Mouse (Mus musculus) adrenal gland, adult 8-10 months (tissue): ENCODE measurements around the gene Brk1. TPM values are rescaled to one million over a fixed set of nuclear protein-coding genes. Genes with fewer than 3 reads are reported as not detected.

Experiments used
- DNase-seq: peaks from one replicate; pipeline ENCODE4 v3.0.0; 2022
- total RNA-seq, 4 experiments: library from RNA; stranded (reverse); gene quantifications; 2 replicates each; pipeline ENCODE4 v1.2.4; 2022

The Brk1 gene
- total RNA-seq, 4 experiments from 2014 or later = 180 to 239 (median 200) TPM

GRCm38 (mm10) chr6:113623941-113624751 lies 19.6 kb downstream of the Brk1 start, which contains the start of gene Vhl:
Gene Vhl, plus strand, starts transcription at chr6:113623959.
- peak; percentile 87 for DNase-seq

DNA sequence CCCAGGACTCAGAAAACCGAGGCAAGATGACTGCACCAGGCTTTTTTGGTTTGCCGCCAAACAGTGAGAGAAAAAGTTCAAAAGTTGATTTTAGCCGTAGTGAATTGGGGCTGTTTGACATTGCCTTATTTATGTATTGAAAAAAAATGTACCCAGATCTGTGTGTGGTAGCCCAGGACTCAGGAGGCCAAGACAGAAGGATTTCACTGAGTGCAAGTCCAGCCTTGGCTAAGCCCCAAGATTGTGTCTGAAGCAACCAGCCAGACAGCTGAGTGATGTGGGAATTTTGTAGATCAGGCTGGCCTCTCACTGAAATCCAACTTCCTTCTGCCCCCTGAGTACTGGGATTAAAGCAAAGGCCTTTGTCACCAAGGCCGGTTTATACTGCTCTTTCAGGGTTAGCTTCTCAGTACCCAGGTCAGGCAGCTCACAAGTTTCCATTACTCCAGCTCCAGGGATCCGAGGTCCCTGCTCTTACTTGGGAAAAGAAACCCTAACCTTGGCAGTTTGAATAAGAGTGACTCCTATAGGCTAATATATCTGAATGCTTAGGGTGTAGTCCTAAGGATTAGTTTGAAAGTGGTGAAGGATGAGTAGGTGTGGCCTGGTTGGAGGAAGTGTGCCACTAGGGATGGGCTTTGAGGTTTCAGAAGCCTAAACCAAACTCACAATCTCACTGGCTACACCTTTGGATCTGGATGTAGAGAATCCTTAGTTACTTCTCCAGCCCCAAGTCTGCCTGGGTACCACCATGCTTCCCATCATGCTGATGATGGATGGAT lies 20.6 kb downstream of the Brk1 start:
- DNase-seq = no peak

- no peak for DNase-seq
Observed at GRCm38 (mm10) chr6:113630322-113630721, 25.8 kb downstream of the Brk1 start.

DNA sequence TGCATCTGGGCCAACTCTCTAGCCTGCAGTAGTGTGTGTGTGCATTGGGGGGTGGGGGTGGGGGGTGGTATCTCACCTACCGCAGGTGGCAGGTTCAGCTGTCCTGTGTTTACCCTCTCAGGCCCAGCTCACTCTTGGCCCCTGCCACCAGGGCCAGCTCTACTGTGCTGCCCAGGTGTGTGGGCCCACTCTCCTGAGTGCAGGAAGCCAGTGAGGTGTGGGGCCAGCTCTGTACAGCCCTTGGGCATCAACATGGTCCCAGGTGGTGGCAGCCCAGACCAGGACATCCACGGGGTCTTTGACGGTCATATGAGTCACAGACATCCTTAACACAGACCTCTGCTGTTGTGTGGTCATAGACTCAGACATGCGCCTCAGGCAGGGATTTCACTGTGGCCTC lies 28.3 kb downstream of the Brk1 start:
- no peak for DNase-seq

GRCm38 (mm10) chr6:113638302-113639040 lies 33.9 kb downstream of the Brk1 start, which contains the start of gene Irak2:
Gene Irak2, plus strand, starts transcription at chr6:113638467.
- peak; percentile 92 for DNase-seq

- DNase-seq = no peak
Observed at GRCm38 (mm10) chr6:113639201-113639600, 34.6 kb downstream of the Brk1 start.

GRCm38 (mm10) chr6:113642605-113643004 lies 38.0 kb downstream of the Brk1 start:
- no peak for DNase-seq

DNA sequence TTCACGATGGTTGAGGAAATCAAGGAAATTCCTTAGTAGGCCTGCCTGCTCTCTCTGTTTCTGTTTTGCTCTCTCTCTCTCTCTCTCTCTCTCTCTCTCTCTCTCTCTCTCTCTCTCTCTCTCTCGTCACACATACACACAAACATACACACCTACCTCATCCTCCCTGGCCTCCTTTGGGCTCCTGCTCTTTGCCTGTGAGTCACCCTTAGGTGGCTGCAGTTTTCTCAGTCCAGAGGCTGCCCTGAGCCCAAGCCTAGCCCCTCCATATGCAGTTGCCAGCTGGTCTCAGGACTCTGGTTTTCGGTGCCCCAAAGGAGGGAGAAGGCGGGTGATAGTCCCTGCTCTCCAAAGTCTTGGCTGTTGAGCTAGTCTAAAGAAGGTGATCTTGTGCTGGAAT lies 38.4 kb downstream of the Brk1 start:
- DNase-seq = no peak

GRCm38 (mm10) chr6:113643967-113644366 lies 39.4 kb downstream of the Brk1 start:
- no peak for DNase-seq

DNA sequence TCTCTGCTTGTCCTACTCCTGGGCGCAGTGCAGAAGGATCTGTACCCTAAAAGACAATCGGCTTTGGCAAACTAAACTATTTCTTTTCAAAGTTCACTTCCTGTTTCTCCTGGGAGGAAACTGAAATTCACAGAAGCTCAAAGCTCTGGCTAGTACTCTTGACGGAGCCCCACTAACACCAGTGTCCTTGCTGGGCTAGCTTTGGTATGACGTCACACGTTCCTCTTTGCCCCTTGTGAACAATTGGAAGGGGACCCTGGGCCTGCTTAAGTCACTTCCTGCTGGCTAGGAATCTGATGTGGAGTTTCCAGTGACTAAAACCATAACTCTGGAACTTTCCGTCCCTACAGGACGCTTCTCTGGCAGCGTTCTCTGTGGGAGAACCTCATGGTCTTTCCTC lies 40.2 kb downstream of the Brk1 start:
- peak; percentile 59 for DNase-seq

DNA sequence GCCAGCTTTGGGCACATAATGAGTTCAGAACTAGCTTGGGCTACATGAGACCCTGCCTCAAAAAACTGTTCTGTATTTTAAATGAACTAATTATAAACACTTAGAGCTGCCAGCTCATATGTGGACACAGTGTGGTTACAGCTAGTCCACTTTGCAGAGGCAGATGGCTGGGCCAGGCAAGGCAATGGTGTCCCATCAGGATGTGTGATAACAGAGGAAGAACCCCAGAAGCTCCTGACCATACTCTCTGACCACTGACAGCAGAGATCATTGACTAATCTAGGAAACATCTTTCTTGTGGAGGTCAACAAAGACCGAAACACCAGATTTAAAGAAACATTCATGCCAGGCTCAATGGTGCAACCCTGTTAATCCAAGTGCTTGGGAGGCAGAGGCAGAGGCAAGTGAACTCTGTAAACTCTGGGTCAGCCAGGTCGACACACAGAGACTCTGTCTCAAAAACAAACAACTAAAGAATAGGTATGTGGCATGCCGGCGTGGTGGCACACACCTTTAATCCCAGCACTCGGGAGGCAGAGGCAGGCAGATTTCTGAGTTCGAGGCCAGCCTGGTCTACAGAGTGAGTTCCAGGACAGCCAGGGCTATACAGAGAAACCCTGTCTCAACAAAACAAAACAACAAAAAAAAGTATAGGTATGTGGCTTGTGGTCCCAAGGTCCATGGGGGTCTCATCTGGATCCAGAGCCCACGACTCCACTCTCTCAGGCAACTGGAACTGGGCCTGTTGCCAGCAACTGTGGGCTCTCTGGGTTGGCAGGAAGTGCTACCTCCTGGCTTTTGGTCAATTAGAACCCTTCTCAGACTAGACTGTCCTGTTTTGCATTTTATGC lies 45.0 kb downstream of the Brk1 start:
- DNase-seq = no peak

GRCm38 (mm10) chr6:113650197-113650640 lies 45.6 kb downstream of the Brk1 start:
- DNase-seq = no peak

DNA sequence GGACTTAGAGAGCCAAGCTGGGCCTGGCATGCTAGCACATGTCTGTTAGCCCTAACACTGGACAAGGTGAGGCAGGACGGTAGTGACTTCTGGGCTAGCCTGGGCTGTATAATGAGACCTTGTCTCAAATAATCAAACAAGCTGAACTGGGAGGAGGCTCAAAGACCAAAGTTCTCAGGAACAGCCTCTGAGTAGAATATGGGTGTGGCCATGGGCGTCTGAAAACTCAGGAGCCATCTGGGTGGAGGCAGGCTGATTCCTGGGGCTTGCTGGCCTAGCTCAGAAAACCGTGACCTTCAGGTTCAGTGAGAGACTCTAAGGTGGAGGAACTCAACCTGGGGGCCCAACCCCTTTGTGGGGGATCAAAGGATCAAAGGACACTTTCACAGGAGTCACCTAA lies 47.1 kb downstream of the Brk1 start:
- DNase-seq = no peak

DNA sequence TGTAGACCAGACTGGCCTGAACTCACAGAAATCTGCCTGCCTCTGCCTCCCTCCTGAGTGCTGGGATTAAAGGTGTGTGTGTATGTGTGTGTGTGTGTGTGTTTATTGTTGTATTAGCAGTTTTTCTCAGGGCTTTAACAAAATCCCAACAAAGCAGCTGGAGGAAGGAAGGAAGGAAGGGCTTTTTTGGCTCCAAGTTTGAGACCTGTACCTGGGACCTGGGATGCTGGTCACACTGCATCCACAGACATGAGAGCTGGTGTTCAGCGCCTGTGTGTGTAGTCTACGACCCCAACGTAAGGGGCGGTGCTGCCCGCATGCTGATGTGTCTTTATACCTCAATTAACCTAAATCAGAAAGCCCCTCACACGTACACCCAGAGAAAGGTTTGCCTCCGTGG lies 49.0 kb downstream of the Brk1 start:
- DNase-seq = no peak

- no peak for DNase-seq
Observed at GRCm38 (mm10) chr6:113654102-113654501, 49.5 kb downstream of the Brk1 start.

- DNase-seq = peak; percentile 81
Observed at GRCm38 (mm10) chr6:113654753-113655397, 50.3 kb downstream of the Brk1 start.

- DNase-seq = no peak
Observed at GRCm38 (mm10) chr6:113655475-113655874, 50.9 kb downstream of the Brk1 start.

DNA sequence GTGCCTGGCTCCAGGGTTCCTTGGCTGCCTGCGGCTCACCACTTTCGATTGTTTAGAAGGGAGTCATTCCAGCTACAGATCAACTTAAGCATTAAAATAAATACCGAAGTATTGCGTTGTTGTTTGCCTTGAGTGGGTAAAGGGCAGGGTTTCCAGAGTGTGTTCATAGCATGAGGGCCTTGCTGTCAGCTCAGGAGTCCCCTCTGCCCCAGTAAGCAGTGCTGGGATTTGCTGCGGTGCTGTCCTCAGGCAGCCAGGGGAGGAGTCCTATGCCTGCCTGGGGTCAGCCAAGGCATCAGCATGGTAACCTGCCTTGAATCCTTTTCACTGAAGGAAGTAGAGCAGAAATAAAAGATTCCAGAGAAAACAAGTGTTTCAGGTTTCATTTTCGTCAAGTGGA lies 52.3 kb downstream of the Brk1 start:
- no peak for DNase-seq

GRCm38 (mm10) chr6:113658226-113658625 lies 53.7 kb downstream of the Brk1 start:
- no peak for DNase-seq

DNA sequence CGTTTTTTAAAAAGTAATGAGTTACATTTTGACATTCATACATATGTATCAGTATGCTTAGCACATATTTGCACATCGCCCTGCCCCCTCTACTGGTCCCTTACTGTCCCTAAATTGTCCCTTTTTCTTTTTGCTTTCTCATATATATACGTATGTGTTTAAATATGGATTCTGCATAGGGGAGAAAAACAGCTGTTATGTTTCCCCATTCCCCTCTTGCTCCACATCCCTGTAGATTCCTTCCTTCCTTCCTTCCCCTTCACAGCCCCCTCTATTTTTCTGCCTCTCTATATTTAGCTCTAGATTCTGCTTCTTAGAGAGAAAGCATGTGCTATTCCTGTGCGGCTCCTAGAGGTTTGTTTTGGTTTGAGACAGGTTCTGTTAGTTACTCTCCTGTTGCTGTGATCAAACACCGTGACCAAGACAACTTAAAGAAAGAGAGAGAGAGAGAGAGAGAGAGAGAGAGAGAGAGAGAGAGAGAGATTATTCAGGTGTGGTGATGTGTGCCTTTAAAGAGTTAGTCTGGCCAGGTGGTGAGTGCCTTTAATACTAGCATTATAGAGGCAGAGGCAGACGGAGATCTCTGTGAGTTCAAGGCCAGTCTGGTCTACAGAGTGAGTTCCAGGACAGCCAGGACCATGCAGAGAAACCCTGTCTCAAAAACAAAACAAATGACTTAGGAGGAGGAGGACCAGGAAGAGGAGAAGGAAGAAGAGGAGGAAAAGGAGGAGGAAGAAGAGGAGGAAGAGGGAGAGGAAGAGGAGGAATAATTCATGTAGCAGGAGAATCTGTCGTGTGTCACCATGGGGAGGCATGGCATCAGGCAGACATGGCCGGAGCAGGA lies 55.3 kb downstream of the Brk1 start:
- no peak for DNase-seq
